Mouse (Mus musculus) thymus, adult 2 months (tissue): ENCODE results near the gene Acly.

ENCODE experiments used
- CTCF ChIP-seq: fragments of 200-500 bp; IDR thresholded peaks from 2 replicates; pipeline ENCODE4 v1.5.1; 2012; ENCODE audit warnings: mild to moderate bottlenecking, control low read depth, low read length, moderate library complexity, borderline replicate concordance; ENCODE audit not compliant: control insufficient read depth, poor library complexity, insufficient read depth; ENCODE audit errors: extremely low read depth
- POLR2A ChIP-seq: fragments of 200-500 bp; IDR thresholded peaks from 2 replicates; pipeline ENCODE4 v1.6.1; 2012; ENCODE audit warnings: mild to moderate bottlenecking, low read length, control low read depth, moderate library complexity; ENCODE audit not compliant: control insufficient read depth, poor library complexity, insufficient read depth; ENCODE audit errors: extremely low read depth

- TF ChIP-seq POLR2A: no peak
- no peak for TF ChIP-seq CTCF
Measured at GRCm38 (mm10) chr11:100500651-100501050, 27.1 kb downstream of the Acly start.
